Mouse (Mus musculus) kidney, adult 2 months (tissue): ENCODE results near the gene Cbfa2t3. TPM values are rescaled to one million over a fixed set of nuclear protein-coding genes. Genes with fewer than 3 reads are reported as not detected.
A peak's percentile ranks its signal among the peaks of the same experiment; 100 is the strongest.

ENCODE experiments used
- DNase-seq: peaks from one replicate; pipeline ENCODE4 v3.0.0; 2021
- H3K27ac ChIP-seq: fragments of 200-500 bp; 2 replicates; pipeline ENCODE4 v1.5.1; 2012; ENCODE audit warnings: low read depth, low read length, control low read depth, inconsistent platforms; ENCODE audit not compliant: insufficient read depth
- H3K27me3 ChIP-seq: fragments of 200-500 bp; replicated peaks from 2 replicates; pipeline ENCODE4 v1.6.1; 2012; ENCODE audit warnings: mild to moderate bottlenecking, moderate library complexity, low read length, inconsistent platforms; ENCODE audit not compliant: control insufficient read depth, insufficient read depth
- H3K36me3 ChIP-seq: fragments of 200-500 bp; 2 replicates; pipeline ENCODE4 v1.6.1; 2012; ENCODE audit warnings: mild to moderate bottlenecking, moderate library complexity, low read length, inconsistent platforms; ENCODE audit not compliant: control insufficient read depth, insufficient read depth
- H3K4me1 ChIP-seq: fragments of 200-500 bp; 2 replicates; pipeline ENCODE4 v1.6.1; 2011; ENCODE audit warnings: low read length; ENCODE audit not compliant: control insufficient read depth, insufficient read depth
- H3K4me3 ChIP-seq: fragments of 200-500 bp; 2 replicates; pipeline ENCODE4 v1.5.1; 2011; ENCODE audit warnings: mild to moderate bottlenecking, low read depth, low read length, control low read depth; ENCODE audit not compliant: insufficient read depth
- CTCF ChIP-seq: fragments of 200-500 bp; conservative IDR thresholded peaks from 2 replicates; pipeline ENCODE4 v1.5.1; 2011; ENCODE audit warnings: low read depth, mild to moderate bottlenecking, control low read depth, low read length, moderate library complexity, mixed read lengths; ENCODE audit not compliant: insufficient read depth, insufficient read length
- POLR2A ChIP-seq: fragments of 200-500 bp; IDR thresholded peaks from one replicate; pipeline ENCODE4 v1.6.1; 2011; ENCODE audit warnings: low read depth, low read length, control low read depth
- WGBS: fragments of 180-500 bp; shearing (Covaris S2); methylation state at CpG from one replicate; pipeline ENCODE4 v1.1.7; 2018; 5-methylcytosine and 5-hydroxymethylcytosine counted together
- polyA plus RNA-seq: library from polyadenylated mRNA; depleted of rRNA; stranded (reverse); fragments of >200 nt; gene quantifications from 2 replicates; pipeline ENCODE4 v1.2.3, GENCODE M21; 2012

The Cbfa2t3 gene
- polyA plus RNA-seq, 1 experiment, result 6.7 TPM

GRCm38 (mm10) chr8:122656056-122656999 lies 42.6 kb downstream of the Cbfa2t3 start:
- 67% methylated on average over 13 of the region's 13 CpGs for WGBS
- H3K36me3 ChIP-seq, result no peaks in the 10 kb centered on the region
- TF ChIP-seq POLR2A (no peak), CTCF (no peak)
- H3K27ac ChIP-seq, result peak overlapping the region; percentile 52; the same call in 1 of the 2 replicates
- H3K4me1 ChIP-seq, result 0 out of 2 replicates have a peak, but pooled peaks cover 8% of the 10 kb centered on the region
- no peaks in the 10 kb centered on the region for H3K27me3 ChIP-seq
- DNase-seq, result peak; percentile 54
- H3K4me3 ChIP-seq, result no peak overlapping the region

- 0 out of 2 replicates have a peak, but pooled peaks cover 8% of the 10 kb centered on the region for H3K4me1 ChIP-seq
- H3K4me3 ChIP-seq, result no peak overlapping the region
- H3K36me3 ChIP-seq, result no peaks in the 10 kb centered on the region
- peak overlapping the region; percentile 43; the same call in 1 of the 2 replicates for H3K27ac ChIP-seq
- 51% methylated on average over 7 of the region's 7 CpGs for WGBS
- TF ChIP-seq CTCF (no peak), POLR2A (no peak)
- DNase-seq, result peak; percentile 90
- H3K27me3 ChIP-seq, result no peaks in the 10 kb centered on the region
Observed at GRCm38 (mm10) chr8:122654768-122655167, 44.1 kb downstream of the Cbfa2t3 start.

- WGBS, result 62% methylated on average over 6 of the region's 6 CpGs
- no peak for DNase-seq
- Histone ChIP-seq H3K27me3 (no peaks in the 10 kb centered on the region), H3K4me3 (no peak overlapping the region), H3K4me1 (0 out of 2 replicates have a peak, but pooled peaks cover 8% of the 10 kb centered on the region), H3K27ac (no peak overlapping the region), H3K36me3 (no peaks in the 10 kb centered on the region)
- no peak for TF ChIP-seq POLR2A
- no peak for TF ChIP-seq CTCF
Observed at GRCm38 (mm10) chr8:122652643-122653042, 46.3 kb downstream of the Cbfa2t3 start.

- WGBS, result 77% methylated on average over 16 of the region's 16 CpGs
Observed at GRCm38 (mm10) chr8:122651326-122651921, 47.5 kb downstream of the Cbfa2t3 start.

GRCm38 (mm10) chr8:122648192-122648970 lies 50.5 kb downstream of the Cbfa2t3 start:
- Histone ChIP-seq H3K4me3 (no peak overlapping the region), H3K4me1 (no peaks in the 10 kb centered on the region), H3K27me3 (no peaks in the 10 kb centered on the region), H3K27ac (no peak overlapping the region), H3K36me3 (no peaks in the 10 kb centered on the region)
- no peak for DNase-seq
- 72% methylated on average over 15 of the region's 15 CpGs for WGBS
- TF ChIP-seq CTCF (no peak), POLR2A (no peak)

More at GRCm38 (mm10) chr8:122651326-122651921, 47.5 kb downstream of the Cbfa2t3 start:
- DNase-seq, result no peak
- Histone ChIP-seq H3K27me3 (no peaks in the 10 kb centered on the region), H3K36me3 (no peaks in the 10 kb centered on the region), H3K4me1 (0 out of 2 replicates have a peak, but pooled peaks cover 8% of the 10 kb centered on the region), H3K4me3 (no peak overlapping the region), H3K27ac (no peak overlapping the region)
- TF ChIP-seq CTCF, result no peak
- TF ChIP-seq POLR2A, result no peak

- TF ChIP-seq POLR2A (no peak), CTCF (no peak)
- no peaks in the 10 kb centered on the region for H3K4me1 ChIP-seq
- no peak for DNase-seq
- H3K4me3 ChIP-seq, result no peak overlapping the region
- 74% methylated on average over 16 of the region's 16 CpGs for WGBS
- H3K36me3 ChIP-seq, result no peaks in the 10 kb centered on the region
- H3K27ac ChIP-seq, result no peak overlapping the region
- no peaks in the 10 kb centered on the region for H3K27me3 ChIP-seq
Observed at GRCm38 (mm10) chr8:122646337-122646736, 52.6 kb downstream of the Cbfa2t3 start.
